Mouse (Mus musculus): Measurements from ENCODE around the gene Commd7. TPM values are rescaled to one million over a fixed set of nuclear protein-coding genes. Genes with fewer than 3 reads are reported as not detected.

The Commd7 gene
- 30.4 and 40.1 TPM in 2 replicates for polyA plus RNA-seq (2021; fragmentation: Nextera tagmentation)
- long read RNA-seq, experiment 1, transcript Commd7-202 (10 exons, 1,343 nt), result minor isoform, 6 of 158 reads
- long read RNA-seq, experiment 1, transcript Commd7-201 (9 exons, 3,210 nt), result major isoform, 129 of 158 reads
- long read RNA-seq, experiment 1, partial matches to known transcripts, result 6 of 158 reads
- long read RNA-seq, experiment 1, other reads (novel, unspliced or antisense), result 16 of 158 reads
- long read RNA-seq, experiment 2, transcript Commd7-201 (9 exons, 3,210 nt), result major isoform, 41 of 53 reads
- long read RNA-seq, experiment 2, partial matches to known transcripts, result 4 of 53 reads
- long read RNA-seq, experiment 2, other reads (novel, unspliced or antisense), result 5 of 53 reads

DNA sequence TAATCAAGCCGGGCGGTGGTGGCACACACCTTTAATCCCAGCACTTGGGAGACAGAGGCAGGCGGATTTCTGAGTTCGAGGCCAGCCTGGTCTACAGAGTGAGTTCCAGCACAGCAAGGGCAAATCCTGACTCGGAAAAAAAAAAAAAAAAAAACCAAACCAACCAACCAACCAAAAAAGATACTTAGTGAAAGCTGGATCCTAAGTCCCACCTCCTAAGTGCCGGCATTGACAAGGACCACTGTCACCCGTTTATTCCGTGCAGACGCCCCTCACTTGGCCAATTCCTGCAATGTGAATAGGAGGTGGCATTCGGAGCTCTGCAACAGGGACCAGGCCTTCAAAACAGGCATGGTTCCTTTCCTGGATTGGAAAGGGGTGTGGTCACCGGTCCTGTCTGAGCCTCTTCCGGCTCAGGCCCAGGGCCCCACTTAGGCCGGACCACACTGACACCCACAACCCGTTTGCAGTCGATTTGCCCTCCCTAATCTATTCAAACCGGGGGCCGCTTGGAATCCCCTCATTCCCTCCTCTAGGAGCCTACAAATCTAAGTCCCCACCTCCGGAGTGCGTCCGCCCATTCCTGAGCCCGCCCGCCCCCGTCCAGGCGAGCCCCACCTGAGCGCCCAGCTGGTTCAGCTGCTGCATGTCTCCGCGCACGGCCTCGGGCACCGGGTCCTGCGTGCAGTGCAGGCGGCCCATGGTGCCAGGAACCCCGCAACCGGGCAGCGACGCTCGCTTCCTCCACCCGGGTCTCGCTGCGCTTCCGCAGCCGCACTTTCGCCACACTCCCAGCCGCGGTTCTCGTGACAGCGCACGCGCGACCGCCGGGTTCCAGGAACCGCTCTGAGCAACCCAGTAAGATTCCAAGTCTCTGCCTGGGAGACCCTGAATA, at the start of gene Commd7:
Gene Commd7 (minus strand): TSS at position 806 of the 895 bp plus-strand sequence.

GRCm38 (mm10) chr2:153649298-153650013, 16.9 kb upstream of the Commd7 start, which contains the start of gene Dnmt3b:
Dnmt3b (plus strand) TSS chr2:153649450.

Other genes starting within 250 kb of the Commd7 start
- gene 4930404H24Rik, start 140.0 kb downstream of the Commd7 start, polyA plus RNA-seq (2021; fragmentation: Nextera tagmentation), result not detected in 2 replicates
- 10.8 and 15.0 TPM in 2 replicates for gene Nol4l, start 102.8 kb downstream of the Commd7 start, polyA plus RNA-seq (2021; fragmentation: Nextera tagmentation)
- gene Dnmt3b, start 16.7 kb upstream of the Commd7 start, polyA plus RNA-seq (2021; fragmentation: Nextera tagmentation), result 0.11 TPM in 2 replicates
- 0.06 and 0.16 TPM in 2 replicates for gene Dnmt3c, start 63.9 kb upstream of the Commd7 start, polyA plus RNA-seq (2021; fragmentation: Nextera tagmentation)
- 80.6 and 106 TPM in 2 replicates for gene Mapre1, start 108.5 kb upstream of the Commd7 start, polyA plus RNA-seq (2021; fragmentation: Nextera tagmentation)
- not detected in 2 replicates for gene Efcab8, start 147.2 kb upstream of the Commd7 start, polyA plus RNA-seq (2021; fragmentation: Nextera tagmentation)
- gene Sun5, start 238.3 kb upstream of the Commd7 start, polyA plus RNA-seq (2021; fragmentation: Nextera tagmentation), result not detected in 2 replicates
- gene Bpifb2, start 242.3 kb upstream of the Commd7 start, polyA plus RNA-seq (2021; fragmentation: Nextera tagmentation), result not detected in 2 replicates

Data from left cerebral cortex, adult 6 months (tissue).